Mouse (Mus musculus) heart, embryonic 16.5 days (tissue): ENCODE data around the gene Acy3. TPM values are rescaled to one million over a fixed set of nuclear protein-coding genes. Genes with fewer than 3 reads are reported as not detected.

Source experiments
- ATAC-seq: fragments of 200-750 bp; cut with Nextera tagmentation; replicated peaks from 2 replicates; pipeline ENCODE4 v1.8.0; 2017; ENCODE audit warnings: moderate number of reproducible peaks; ENCODE audit not compliant: insufficient read depth, low FRiP score; ENCODE audit errors: extremely low read depth
- H3K27ac ChIP-seq: fragments of 300-500 bp; sonication (generic); 2 replicates; pipeline ENCODE4 v1.5.1; 2014; ENCODE audit warnings: mild to moderate bottlenecking, low read length, control low read depth, moderate library complexity
- H3K27me3 ChIP-seq: fragments of 300-500 bp; sonication (generic); 2 replicates; pipeline ENCODE4 v1.6.1; 2014; ENCODE audit warnings: low read length, mixed read lengths; ENCODE audit not compliant: control insufficient read depth, insufficient read depth
- H3K36me3 ChIP-seq: fragments of 300-500 bp; sonication (generic); 2 replicates; pipeline ENCODE4 v1.6.1; 2014; ENCODE audit not compliant: control insufficient read depth, insufficient read depth
- H3K4me1 ChIP-seq: fragments of 300-500 bp; sonication (generic); 2 replicates; pipeline ENCODE4 v1.6.1; 2014; ENCODE audit warnings: low read length, mixed read lengths; ENCODE audit not compliant: control insufficient read depth, insufficient read depth
- H3K4me2 ChIP-seq: fragments of 300-500 bp; sonication (generic); 2 replicates; pipeline ENCODE4 v1.6.1; 2014; ENCODE audit warnings: low read depth, mild to moderate bottlenecking, control low read depth, low read length
- H3K4me3 ChIP-seq: fragments of 300-500 bp; sonication (generic); 2 replicates; pipeline ENCODE4 v1.5.1; 2014; ENCODE audit warnings: mild to moderate bottlenecking, control low read depth, low read length
- H3K9ac ChIP-seq: fragments of 300-500 bp; sonication (generic); 2 replicates; pipeline ENCODE4 v1.6.1; 2014; ENCODE audit warnings: low read length, control low read depth
- H3K9me3 ChIP-seq: fragments of 300-500 bp; sonication (generic); replicated peaks from 2 replicates; pipeline ENCODE4 v1.6.1; 2016; ENCODE audit warnings: low read length; ENCODE audit not compliant: control insufficient read depth
- WGBS: fragments of 180-500 bp; shearing (Covaris S2); extraction: QIAGEN DNeasy Blood & Tissue Kit; methylation state at CpG from one replicate; pipeline ENCODE4 v1.1.7; 2014; 5-methylcytosine and 5-hydroxymethylcytosine counted together
- polyA plus RNA-seq: library from polyadenylated mRNA; unstranded; fragments of >200 nt; fragmentation: Nextera tagmentation; extraction: Ambion mirVana; gene quantifications from 2 replicates; pipeline ENCODE4 v1.2.1, GENCODE M21; 2015

Gene Acy3
- 13.0 and 13.3 TPM in 2 replicates for polyA plus RNA-seq

DNA sequence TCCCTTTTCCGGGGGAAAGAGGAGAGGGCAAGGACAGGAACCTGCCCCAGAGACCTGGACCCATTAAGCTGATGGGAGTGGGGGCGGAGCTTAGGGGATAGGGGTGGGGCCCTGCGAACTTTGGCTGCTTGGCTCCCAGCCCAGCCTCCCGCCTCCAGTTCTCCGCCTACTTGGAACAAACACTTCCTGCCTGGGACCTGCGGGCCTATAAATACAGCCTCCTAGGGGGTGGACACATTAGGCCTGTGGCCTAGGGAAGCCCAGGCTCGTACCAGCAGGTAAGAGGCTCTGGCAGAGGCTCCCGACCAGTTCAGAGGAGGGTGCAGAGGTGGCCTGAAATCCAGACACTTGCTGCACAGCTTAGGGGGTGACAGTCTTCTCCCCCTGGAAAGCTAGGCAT, at the start of gene Acy3:
Gene Acy3 (plus strand): TSS at position 237 of the 400 bp plus-strand sequence.
- H3K36me3 ChIP-seq, result 0 out of 2 replicates have a peak, but pooled peaks cover 4% of the 10 kb centered on the region
- H3K27me3 ChIP-seq, result no peaks in the 10 kb centered on the region
- no peaks in the 10 kb centered on the region for H3K9me3 ChIP-seq
- peak; percentile 74 for ATAC-seq
- 9% methylated on average over 8 of the region's 8 CpGs for WGBS
- peak within 1 kb of the TSS; percentile 82 for H3K27ac ChIP-seq
- H3K4me1 ChIP-seq, result peaks cover 22% of the 10 kb centered on the region
- H3K9ac ChIP-seq, result peak within 1 kb of the TSS; percentile 62
- H3K4me3 ChIP-seq, result no peak within 1 kb of the TSS
- peak within 1 kb of the TSS; percentile 41 for H3K4me2 ChIP-seq

DNA sequence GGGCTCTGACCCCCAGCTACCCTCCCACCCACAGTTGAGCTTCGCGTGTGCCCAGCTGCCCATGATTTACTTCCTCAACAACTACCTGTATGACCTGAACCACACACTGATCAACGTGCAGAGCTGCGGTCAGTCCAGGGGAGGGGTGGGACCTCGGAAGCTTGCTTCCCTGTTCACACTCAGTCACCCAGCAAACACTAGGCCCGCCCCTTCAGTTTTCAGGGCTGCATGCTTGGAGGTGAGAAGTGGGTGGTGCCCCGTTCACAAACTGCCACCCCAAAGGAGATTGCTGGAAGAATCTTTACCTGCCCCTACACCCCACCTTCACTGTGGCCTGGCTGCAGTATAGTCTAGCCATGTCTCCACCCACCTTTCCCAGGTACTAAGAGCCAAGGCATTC, 44.1 kb upstream of the Acy3 start:
- no peak overlapping the region for H3K9ac ChIP-seq
- WGBS, result 80% methylated on average over 7 of the region's 7 CpGs
- peaks cover 15% of the 10 kb centered on the region for H3K4me1 ChIP-seq
- H3K27me3 ChIP-seq, result no peaks in the 10 kb centered on the region
- H3K9me3 ChIP-seq, result no peaks in the 10 kb centered on the region
- no peak overlapping the region for H3K4me3 ChIP-seq
- no peaks in the 10 kb centered on the region for H3K36me3 ChIP-seq
- no peak overlapping the region for H3K27ac ChIP-seq
- H3K4me2 ChIP-seq, result no peak overlapping the region
- ATAC-seq, result no peak

DNA sequence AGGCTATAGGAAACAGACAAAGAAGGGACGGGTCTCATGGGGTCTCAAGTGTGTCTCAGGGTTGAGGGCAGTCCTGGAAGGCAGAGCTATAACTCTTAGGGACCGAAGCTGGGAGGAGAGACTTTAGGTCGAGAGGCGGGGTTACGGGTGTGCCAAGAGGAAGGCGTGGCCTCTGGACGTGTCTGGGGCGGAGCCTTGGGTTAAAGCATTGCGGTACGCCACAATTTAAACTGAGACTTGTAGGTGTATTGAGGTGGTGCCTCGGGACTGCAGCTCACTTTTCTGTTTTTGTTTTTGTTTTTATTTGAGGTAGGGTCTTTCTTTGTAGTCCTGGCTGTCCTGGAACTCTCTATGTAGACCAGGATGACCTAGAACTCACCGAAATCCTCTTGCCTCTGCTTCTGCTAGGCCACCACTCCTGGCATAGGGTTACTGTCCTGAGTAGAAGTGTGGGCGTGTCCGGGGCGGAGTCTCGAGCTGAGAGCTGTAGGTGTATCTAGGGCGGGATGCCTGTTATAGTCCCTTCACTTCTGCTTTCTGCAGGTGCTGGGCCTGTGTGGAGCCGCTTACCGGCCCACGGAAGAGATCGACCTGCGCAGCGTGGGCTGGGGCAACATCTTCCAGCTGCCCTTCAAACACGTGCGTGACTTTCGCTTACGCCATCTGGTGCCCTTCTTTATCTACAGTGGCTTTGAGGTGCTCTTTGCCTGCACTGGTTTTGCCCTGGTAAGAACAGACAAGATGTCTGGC, 43.2 kb upstream of the Acy3 start:
- H3K9ac ChIP-seq, result peak overlapping the region; percentile 46
- H3K9me3 ChIP-seq, result no peaks in the 10 kb centered on the region
- H3K4me2 ChIP-seq, result peak overlapping the region; percentile 61
- H3K4me3 ChIP-seq, result peak overlapping the region; percentile 39
- H3K27me3 ChIP-seq, result no peaks in the 10 kb centered on the region
- ATAC-seq, result no peak
- WGBS, result 17% methylated on average over 27 of the region's 27 CpGs
- no peak overlapping the region for H3K27ac ChIP-seq
- H3K4me1 ChIP-seq, result peaks cover 15% of the 10 kb centered on the region
- no peaks in the 10 kb centered on the region for H3K36me3 ChIP-seq

DNA sequence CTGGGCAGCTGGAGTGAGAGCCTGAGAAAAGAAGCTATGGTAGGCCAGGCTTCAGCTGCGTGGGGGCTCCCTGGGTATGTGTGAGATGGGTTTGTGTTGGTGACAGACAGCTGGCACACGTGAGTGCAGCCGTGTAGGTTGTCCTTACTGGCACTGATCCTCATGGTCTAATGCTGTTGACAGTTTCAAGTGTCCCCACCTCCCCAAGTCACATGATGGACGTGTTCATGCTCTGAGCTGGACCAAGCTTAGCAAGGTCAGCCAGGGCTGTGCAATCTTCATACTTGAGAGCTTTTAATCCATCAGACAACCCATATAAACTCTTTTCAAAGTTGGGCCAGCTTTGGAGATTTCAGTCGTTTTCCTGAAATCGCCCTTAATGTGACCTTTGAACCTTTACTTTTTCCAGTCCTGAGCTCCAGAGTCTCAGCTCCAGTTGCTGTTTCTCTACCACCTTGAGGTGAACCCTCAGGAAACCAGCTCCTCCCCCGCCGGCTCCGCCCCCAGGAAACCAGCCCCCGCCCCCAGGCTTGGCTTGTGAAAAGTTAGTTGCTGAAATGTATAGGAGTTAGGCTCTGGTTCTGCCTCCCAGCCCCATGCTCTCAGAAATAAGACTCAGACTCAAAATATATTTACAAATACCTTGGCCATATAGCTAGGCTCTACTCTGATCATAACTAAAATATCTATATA, 40.4 kb upstream of the Acy3 start:
- 15% methylated on average over 10 of the region's 10 CpGs for WGBS
- Histone ChIP-seq H3K9ac (no peak overlapping the region), H3K4me1 (peaks cover 15% of the 10 kb centered on the region), H3K9me3 (no peaks in the 10 kb centered on the region), H3K4me2 (peak overlapping the region; percentile 33; the same call in 1 of the 2 replicates), H3K27me3 (no peaks in the 10 kb centered on the region), H3K36me3 (no peaks in the 10 kb centered on the region), H3K27ac (peak overlapping the region; percentile 75), H3K4me3 (no peak overlapping the region)
- peak; percentile 81 for ATAC-seq

DNA sequence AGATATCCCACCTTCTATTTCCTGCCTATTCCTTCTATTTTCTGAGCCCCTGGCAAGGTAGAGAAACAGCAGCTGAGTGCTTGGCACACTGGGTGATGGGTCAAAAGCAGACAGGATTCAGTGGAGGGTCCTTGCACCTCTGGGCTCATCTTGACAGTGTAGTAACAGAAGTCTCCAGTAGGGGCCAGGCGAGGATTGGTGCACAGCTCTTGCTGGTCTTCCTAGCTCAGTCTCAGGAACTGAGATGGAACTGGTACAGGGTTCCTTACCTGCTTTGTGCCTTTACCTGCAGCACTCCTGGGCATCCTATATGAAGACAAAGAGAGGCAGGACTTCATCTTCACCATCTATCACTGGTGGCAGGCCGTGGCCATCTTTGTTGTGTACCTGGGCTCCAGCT, 39.7 kb upstream of the Acy3 start:
- Histone ChIP-seq H3K9me3 (no peaks in the 10 kb centered on the region), H3K4me3 (no peak overlapping the region), H3K9ac (no peak overlapping the region), H3K27ac (peak overlapping the region; percentile 75), H3K4me2 (no peak overlapping the region), H3K27me3 (no peaks in the 10 kb centered on the region), H3K36me3 (no peaks in the 10 kb centered on the region), H3K4me1 (peaks cover 15% of the 10 kb centered on the region)
- 13% methylated on average over 2 of the region's 2 CpGs for WGBS
- peak; percentile 68; the same call in 1 of the 2 replicates for ATAC-seq

DNA sequence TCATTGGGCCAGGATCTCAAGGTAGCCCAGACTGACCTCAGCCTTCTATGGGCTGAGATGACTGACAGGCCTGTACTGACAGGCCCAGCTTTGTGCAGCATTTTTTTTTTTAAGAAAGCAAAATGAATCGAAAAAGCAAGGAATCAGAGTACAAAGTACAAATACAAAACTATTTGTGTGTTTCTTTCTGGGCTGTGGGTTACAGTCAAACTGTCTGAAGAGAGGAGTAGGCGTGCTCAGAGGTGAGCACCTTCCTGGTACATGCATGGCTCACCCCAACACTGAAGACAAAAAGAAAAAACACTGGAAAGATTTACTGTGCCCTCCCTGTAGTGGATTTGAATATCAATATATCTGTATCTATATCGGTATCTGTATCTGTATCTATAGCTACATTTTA, 38.6 kb upstream of the Acy3 start:
- ATAC-seq, result no peak
- H3K27me3 ChIP-seq, result no peaks in the 10 kb centered on the region
- 83% methylated on average over 3 of the region's 3 CpGs for WGBS
- H3K4me1 ChIP-seq, result peaks cover 15% of the 10 kb centered on the region
- no peaks in the 10 kb centered on the region for H3K9me3 ChIP-seq
- H3K4me2 ChIP-seq, result no peak overlapping the region
- no peak overlapping the region for H3K4me3 ChIP-seq
- H3K9ac ChIP-seq, result no peak overlapping the region
- H3K27ac ChIP-seq, result no peak overlapping the region
- no peaks in the 10 kb centered on the region for H3K36me3 ChIP-seq

DNA sequence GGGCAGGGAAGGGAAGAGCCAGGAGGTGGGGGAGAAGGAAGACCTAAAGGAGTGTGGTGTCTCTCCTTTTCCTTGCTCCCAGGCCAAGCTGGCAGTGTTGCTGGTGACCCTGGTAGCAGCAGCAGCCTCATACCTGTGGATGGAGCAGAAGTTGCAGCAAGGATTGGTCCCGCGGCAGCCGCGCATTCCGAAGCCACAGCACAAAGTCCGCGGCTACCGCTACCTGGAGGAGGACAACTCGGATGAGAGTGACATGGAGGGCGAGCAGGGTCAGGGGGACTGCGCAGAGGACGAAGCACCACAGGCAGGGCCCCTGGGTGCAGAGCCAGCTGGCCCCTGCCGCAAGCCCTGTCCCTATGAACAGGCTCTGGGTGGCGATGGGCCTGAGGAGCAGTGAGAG, 37.8 kb upstream of the Acy3 start:
- Histone ChIP-seq H3K9ac (no peak overlapping the region), H3K36me3 (no peaks in the 10 kb centered on the region), H3K4me2 (no peak overlapping the region), H3K9me3 (no peaks in the 10 kb centered on the region), H3K27ac (no peak overlapping the region), H3K4me1 (peaks cover 12% of the 10 kb centered on the region), H3K4me3 (no peak overlapping the region), H3K27me3 (no peaks in the 10 kb centered on the region)
- 70% methylated on average over 13 of the region's 14 CpGs for WGBS
- no peak for ATAC-seq

DNA sequence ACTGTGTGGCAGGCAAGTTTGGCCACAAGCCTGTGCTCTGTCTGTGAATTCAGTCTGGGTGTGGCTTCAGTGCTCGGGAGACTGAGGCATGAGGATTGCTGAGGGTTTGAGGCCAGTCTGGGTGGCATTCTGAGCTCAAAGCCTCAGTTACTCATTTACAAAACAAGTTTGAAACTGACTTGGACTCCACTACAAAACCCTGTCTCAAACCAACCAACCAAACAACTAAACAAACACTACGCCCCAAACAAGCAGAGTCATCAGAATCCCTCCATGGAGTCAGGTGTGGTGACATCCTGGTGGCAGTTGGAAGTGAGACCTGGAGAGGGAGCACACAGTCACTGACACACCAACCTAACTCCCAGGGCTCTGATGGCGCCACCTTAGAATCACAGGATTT, 36.0 kb upstream of the Acy3 start:
- WGBS, result 73% methylated on average over 3 of the region's 3 CpGs
- ATAC-seq, result no peak
- no peaks in the 10 kb centered on the region for H3K9me3 ChIP-seq
- H3K4me3 ChIP-seq, result no peak overlapping the region
- H3K36me3 ChIP-seq, result no peaks in the 10 kb centered on the region
- H3K9ac ChIP-seq, result no peak overlapping the region
- peaks cover 12% of the 10 kb centered on the region for H3K4me1 ChIP-seq
- H3K27ac ChIP-seq, result no peak overlapping the region
- H3K4me2 ChIP-seq, result no peak overlapping the region
- H3K27me3 ChIP-seq, result no peaks in the 10 kb centered on the region

DNA sequence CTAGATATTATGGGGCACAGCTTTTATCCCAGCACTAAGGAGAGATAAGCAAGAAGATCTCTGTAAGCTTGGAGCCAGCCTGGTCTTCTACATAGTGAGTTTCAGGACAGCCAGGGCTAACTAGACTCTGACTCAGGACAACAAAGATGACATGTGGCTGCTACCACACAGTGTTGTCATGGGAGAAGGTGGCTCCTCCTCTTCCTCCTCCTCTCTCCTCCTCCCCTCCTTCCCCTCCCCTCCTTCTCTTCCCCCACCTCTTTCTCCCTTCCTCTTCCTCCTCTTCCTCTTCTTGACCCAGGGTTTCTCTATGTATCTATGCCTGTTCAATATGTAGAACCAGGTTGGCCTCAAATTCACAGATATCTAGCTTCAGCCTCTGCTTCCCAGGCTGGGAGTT, 34.9 kb upstream of the Acy3 start:
- H3K27ac ChIP-seq, result no peak overlapping the region
- H3K4me2 ChIP-seq, result no peak overlapping the region
- H3K27me3 ChIP-seq, result no peaks in the 10 kb centered on the region
- no peaks in the 10 kb centered on the region for H3K9me3 ChIP-seq
- no peak overlapping the region for H3K4me3 ChIP-seq
- H3K4me1 ChIP-seq, result peaks cover 2% of the 10 kb centered on the region; the same call in 1 of the 2 replicates
- no peak overlapping the region for H3K9ac ChIP-seq
- H3K36me3 ChIP-seq, result no peaks in the 10 kb centered on the region
- no peak for ATAC-seq
